Mouse (Mus musculus) thymus, adult 2 months (tissue): Measurements from ENCODE around the gene Gm37240.

ENCODE experiments used
- CTCF ChIP-seq: fragments of 200-500 bp; IDR thresholded peaks from 2 replicates; pipeline ENCODE4 v1.5.1; 2012; ENCODE audit warnings: mild to moderate bottlenecking, control low read depth, low read length, moderate library complexity, borderline replicate concordance; ENCODE audit not compliant: control insufficient read depth, poor library complexity, insufficient read depth; ENCODE audit errors: extremely low read depth
- POLR2A ChIP-seq: fragments of 200-500 bp; IDR thresholded peaks from 2 replicates; pipeline ENCODE4 v1.6.1; 2012; ENCODE audit warnings: mild to moderate bottlenecking, low read length, control low read depth, moderate library complexity; ENCODE audit not compliant: control insufficient read depth, poor library complexity, insufficient read depth; ENCODE audit errors: extremely low read depth

DNA sequence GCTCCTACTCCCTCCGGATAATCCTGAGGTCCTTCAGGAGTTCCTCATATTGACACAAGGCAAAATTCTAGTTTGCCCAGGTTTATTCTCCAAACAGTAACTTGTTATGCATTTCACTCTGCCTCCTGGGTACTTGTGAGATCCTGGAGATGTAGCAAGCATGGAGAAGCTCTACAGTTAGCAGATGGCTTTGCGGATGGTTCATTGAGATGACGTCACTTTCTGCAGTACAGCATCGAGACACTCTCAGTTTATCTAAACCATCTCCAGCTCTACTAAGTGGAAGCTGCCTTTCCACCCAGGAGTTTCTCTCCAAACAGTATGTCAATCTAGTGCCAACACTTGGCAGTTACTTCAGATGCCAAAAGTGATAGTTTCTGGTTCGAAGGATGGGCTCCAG is 444.5 kb downstream of the Gm37240 start:
- TF ChIP-seq CTCF (no peak), POLR2A (no peak)
